Mouse (Mus musculus): ENCODE results near the gene Fchsd2.

Gene Fchsd2

DNA sequence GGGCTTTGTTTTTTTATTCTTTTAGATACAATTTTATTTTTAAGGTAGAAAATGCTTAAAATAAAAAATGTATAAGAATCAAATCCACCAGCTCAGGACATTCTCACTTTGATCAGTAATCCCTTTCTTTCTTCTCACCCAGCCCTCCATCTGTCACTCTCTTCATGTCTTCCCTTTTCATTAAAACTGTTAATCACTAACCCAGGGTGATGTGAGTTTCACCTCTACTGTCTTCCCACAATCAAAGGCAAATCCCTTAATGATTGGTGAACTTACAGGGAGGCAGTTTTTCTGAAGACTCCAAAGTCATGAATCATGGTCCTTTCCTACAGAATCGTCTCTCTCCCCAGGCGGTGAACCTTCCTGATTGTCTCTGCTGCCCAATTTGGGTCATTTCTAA, 124.1 kb downstream of the Fchsd2 start:
- no peak for DNase-seq

DNA sequence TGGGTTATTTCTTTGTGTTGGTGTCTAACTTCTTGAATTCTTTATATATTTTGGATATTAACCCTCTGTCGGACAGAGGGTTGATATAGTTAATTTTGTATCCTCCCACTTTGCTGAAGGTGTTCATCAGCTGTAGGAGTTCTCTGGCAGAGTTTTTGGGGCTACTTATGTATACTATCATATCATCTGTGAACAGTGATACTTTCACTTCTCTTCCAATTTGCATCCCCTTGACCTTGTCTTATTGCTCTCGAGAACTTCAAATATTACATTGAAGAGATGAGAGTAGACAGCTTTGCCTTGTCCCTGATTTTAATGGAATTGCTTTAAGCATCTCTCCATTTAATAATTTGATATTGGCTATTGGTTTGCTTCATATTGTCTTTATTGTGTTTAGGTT, 130.8 kb downstream of the Fchsd2 start:
- no peak for DNase-seq

DNA sequence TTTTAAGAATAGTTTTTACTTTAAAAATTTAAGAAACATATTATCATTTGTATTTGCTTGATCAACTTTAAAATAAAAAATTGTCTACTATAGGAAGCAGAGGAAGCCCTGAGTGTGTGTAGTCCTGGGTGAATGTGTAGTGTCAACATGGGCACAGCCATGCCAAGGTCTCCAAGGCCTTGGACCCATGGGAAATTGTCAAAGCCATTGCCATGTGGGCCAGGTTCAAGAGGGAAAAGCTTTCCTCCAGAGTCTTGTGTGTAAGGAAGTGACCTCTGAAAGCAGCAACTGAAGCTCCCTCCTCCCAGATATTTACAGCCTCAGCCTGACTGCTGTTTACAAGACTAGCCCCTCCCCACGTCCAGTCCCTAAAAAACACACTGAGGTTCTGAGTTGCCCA, 136.7 kb downstream of the Fchsd2 start:
- no peak for DNase-seq

DNA sequence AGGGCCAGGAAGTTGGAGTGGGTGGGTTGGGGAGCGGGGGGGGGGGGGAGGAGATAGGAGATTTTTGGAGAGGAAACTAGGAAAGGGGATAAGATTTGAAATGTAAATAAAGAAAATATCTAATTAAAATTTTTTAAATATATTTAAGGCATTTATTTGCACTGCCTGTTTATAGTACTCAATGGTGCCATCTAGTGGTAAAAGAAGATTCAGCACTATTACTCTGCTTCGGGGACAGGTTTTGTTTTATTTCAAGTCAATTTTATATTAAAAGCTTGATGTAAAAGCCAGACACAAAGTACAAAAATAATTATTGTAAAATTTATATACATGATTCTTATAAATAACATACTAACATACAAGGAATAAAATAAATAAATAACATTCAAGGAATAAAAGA, 138.8 kb downstream of the Fchsd2 start:
- no peak for DNase-seq

DNA sequence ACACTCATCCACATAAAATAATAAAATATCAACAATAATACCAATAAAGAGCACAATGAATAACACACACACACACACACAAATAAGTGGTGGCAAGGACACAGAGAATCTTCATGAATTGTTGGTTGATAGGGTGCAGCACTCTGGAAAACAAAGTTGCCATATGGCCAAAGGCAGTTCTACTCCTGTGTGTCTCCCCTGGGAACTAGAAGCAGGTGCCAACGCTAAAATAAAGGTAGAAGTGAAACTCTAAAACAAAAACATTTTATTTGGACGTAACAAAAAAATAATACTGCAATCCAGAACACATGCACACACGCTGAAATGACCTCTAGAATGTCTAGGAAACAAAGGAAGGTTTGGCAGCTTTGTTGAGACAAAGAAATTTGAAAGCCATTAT, 140.1 kb downstream of the Fchsd2 start:
- DNase-seq = no peak

DNA sequence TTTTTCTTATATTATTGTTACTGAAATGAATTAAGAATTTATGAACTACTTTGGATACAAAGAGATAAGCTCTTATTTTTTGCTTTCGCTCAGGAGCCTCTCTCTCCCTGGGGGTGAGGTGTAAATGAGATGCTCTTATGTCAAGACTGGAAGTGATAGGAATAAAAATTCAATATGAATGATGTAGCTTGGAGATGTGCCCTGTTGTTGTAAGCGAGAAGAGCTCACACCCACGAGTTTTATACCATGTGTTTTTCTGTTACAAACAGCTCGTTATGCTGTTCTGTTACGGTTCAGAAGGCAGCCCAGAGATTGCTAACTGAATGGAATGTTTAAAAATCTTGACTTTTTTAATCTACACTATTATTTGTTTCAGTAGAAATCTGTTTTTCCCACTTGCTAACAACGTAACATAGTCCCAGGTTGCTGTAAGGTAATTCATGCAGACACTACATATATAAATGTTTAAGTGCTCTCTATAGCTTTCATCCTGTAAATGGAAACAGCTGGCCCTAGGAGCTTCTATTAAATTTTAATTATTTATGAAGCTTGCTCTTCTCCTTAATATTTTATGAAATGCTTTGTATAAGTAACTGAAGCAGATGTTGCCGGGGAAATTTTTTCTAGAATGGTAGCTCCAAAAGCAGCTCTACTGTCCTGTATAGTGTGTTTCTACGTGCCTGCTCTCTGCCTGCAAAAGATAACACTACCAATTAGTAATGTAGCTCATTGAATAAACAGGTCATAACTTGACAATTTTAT, 144.2 kb downstream of the Fchsd2 start:
- no peak for DNase-seq

DNA sequence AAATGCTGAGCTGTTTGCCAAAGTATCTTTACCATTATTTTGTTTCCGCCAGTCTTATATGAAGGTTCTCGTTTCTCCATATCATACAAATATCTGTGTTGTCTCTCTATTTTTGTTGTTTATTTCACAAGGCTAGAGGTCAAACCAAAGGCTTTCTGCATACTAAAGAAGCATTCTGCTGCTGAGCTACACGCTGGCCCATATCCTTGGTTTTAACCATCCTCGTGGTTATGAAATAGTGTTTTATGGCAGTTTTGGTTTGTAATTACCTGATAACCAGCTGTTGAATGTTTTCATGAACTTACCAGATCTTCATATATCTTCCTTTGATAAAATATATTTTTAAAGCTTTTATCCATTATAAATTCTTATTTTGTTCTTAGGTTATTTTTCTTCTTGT, 156.1 kb downstream of the Fchsd2 start:
- no peak for DNase-seq

DNA sequence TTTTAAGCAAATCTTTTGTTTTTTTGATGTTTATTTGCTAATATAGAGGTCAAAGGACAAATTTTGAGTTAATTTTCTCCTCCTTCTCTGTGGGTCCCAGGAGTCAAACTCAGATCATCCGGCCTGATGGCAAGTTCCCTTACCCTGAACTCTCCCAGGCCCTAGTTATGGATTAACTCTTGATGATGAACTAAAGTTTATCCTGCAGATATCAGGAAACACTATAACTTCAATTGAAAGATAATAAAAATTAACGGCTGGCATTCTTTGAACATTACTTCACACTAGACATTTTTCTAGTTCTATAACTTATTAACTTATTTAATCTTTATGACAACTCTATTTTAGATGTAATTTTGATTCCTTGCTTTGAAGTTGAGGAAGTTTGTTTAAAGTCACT, 156.5 kb downstream of the Fchsd2 start:
- DNase-seq = no peak

DNA sequence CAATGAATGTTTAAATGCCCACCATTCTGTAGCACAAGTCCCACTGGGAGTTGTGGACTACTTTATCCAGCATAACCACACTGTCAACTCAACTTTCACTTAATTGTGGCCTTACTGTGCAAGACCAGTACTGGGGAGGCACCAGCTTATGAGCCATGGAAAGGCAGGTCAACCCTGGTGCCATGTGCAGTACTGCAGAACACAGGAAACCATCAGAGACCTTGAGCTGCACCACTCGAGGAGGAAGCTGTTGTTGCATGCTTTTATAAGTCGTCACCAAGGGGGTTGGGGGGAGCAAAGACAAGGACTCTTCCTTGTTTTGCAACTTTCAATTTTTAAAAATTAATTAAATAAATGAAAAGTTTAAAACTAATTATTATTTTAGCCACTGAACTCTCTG, 160.4 kb downstream of the Fchsd2 start:
- DNase-seq = no peak

DNA sequence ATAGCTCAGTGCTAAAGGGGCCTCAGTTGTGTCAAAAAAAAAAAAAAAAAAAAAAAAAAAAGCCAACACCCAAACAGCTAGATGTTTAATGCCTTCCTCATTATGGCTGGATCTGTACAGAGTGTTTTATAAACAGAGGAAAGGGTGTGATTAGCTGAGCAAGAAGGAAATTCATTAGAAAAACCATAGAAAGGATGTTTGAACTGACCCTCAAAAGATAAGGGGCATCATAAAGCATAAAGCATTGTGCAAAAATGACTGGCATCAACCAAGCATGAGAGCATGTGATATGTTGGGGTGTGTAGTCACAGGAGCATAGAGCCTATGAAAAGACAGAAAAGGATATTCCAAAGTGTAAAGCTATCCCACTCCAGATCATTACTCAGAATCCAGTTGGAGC, 165.8 kb downstream of the Fchsd2 start:
- no peak for DNase-seq

DNA sequence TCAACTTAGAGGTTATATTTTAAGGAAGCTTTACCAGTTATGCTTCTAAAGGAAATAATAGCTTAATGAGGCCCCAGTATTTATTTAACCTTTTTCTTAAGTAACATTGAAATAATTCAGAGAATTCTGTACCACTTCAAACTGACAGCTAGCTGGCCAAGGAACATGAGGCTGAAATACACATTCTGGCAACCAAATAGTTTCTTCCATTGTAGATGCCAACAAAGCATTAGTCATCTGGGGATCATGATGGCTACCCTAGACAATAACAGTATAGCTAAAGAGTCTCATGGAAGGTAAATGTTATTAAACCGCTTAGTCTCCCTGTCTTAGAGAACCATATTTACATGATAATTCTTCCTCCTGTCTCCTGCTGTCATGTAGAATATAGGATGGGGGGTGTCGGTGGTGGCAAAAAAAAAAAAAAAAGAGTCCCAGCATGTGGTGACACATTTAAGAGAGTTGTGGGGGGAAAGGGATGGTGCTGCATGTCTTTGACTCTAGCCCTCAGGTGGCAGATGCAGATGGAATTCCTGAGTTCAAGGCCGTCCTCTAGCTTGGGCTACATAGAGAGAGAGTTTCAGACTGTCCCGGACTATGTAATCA, 169.4 kb downstream of the Fchsd2 start:
- no peak for DNase-seq

DNA sequence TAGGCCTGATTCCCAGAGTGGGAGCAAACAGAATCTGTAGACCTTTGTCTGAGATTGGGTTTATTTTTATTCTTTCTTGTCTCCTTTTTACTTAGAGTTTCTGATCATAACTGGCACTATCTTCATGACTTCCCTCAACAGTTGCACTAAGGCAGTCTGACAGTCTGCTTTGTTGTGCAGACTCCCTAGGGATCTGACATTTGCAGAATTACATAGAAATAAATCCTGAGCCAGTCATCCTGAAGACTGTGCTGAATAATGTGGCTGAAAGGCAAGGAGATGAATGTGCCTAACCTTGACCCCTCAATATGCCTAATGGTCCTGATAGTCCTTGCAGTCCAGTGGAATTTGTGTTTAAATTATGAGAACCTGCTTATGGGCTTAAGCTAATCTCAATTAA, 170.8 kb downstream of the Fchsd2 start:
- DNase-seq = no peak

DNA sequence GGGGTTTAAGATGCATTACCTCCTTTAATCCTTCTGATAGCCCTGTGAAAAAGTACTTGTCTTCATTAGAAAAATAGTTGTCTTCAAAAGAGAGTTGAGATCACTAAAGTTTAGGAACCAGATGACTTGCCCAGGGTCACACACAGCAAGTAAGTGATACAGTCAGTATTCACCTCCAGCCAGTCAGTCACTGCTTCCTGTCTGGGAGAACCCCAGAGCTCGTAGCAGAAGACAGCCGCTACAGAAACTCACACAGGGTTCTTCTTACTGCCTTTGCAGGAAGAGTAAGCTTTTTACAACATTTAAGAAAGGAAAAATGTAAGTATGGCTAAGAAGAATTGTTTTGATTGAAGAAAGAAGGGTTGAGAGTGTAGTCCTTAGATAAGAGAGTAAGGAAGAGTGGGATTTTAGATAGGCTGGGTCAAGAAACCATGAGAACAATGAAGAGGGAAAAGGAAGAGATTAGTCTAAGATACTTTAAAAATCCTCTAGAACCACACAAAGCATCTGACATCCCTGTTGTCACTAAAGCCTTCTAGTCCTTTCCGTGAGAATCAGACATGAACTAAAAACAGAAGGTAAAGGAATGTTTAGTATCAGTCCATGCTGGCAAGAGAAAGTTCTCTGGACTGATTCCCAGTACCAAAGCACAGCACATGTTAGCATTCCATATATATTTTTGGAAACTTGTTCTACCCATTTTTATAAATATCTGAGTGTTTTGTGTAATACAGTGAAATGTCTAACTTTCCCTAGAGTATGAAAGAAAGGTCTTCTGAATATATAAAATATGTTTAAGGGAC, 175.0 kb downstream of the Fchsd2 start:
- no peak for DNase-seq

DNA sequence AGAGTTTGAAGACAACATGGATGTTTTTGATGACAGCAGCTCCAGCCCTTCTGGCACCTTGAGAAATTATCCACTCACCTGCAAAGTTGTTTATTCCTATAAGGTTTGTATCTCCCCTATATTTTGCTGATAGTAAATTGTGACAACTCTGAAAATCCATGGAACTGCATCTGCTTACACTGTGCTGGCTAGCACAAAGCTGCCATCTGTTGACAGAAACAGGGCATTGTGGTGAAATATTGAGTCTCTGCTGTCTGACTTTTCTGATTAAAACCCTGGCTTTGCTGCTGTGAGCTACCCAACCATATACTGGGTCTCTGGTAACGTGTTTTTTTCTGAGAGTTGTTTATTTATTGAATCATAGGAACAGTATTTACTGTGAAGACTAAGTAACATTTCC, 178.9 kb downstream of the Fchsd2 start:
- no peak for DNase-seq

DNA sequence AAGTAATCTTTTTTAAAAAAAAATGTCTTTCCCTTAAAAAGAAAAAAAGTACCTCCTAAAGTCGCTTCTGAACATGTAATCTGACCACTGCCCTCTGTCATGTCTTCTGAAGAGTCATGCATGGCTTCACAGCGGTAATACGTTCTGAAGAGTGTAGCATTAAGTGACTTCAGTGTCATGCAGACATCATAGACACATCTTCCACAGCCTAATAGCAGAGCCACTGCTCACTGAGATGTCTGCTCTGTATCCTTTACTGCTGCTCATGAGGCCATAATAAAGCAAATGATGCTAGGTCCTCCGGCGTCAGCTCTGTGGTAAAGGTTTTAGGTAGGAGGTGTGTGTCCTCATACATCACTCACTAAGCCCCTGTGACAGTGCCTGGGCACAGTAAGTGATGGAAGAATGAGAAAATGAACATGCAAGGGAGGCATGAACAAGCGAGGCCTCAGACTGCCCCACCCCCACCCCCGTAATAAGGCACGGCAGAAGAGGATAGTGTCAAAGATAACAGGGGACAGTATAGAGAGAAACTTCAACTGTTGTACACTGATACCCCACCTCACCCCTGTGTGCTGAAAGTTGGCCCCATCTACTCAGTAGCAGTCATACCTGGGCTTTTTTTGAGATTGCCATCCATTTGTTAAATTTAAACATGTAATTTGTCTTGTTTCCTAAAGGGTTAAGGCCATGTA, 179.9 kb downstream of the Fchsd2 start:
- no peak for DNase-seq

DNA sequence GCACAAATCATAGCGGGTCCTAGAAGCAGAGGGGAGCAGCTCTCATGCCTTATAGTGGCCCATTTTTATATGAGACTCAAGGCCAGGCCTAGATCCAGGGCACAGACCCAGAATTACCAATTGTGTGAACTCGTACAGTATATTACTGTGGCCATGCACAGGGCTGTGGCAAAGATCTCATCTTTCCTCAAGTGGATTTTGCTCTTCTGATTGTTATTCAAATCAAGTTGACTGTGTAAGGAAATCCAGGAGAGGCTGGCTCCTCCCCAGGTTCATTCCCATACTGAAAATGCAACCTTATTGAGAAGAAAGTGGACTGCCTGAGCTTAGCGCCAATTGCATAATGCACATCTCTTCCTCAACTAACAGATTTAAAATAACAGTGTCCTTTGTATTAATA, 190.1 kb downstream of the Fchsd2 start:
- DNase-seq = no peak

DNA sequence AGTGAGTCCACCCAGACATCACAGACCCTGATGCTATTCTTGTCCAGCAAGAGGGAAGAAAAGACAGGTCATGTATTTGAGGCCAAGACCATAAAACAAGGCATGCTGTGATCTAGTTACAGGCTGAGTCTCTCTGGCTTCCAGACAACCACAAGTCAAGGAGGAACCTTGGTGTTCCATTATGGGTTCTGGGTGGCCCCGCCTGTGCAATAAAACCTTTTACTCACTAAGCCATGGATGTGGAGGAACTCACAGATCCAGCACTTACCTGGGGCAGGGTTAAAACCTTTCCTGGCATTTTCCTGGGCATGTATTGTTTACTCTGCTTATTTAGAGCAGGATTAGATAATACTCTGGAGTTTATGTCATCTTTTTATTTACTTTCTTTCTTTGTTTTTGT, 191.8 kb downstream of the Fchsd2 start:
- no peak for DNase-seq

DNA sequence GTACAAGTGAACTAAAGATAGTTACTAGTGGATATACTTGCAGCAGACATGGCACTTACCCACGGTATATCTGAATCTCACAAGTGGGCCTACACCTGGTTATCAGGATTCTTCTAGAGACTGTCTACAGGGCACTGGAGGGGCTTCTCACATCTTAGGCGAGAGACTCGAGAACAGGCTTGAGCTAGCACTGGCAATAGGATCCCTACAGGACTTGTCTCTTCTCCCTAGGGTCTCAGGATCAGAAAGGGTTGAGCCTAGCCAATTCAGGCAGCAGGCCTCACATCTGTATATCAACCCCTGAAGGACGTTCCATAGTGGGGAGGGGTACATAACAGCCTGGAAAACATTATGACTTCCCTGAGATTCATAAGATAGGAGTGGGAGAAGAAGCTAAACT, 194.2 kb downstream of the Fchsd2 start:
- no peak for DNase-seq

DNA sequence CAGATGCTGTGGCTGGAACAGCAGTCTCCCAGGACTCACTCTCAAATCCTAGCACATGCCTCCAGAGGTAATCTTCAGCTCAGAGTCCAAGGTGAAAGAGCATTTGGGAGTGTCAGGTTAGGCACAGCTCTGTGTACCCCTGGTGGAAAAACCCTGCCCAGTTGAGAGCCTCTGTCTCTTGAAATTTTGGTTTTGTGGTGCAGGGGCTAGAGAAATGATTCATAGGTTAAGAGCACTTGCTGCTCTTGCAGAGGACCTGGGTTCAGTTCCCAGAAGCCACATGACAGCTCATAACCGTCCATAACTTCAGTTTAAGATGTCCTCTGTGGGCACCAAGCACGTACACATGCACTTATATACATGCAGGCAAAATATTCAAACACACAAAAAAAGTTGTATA, 195.2 kb downstream of the Fchsd2 start:
- no peak for DNase-seq

DNA sequence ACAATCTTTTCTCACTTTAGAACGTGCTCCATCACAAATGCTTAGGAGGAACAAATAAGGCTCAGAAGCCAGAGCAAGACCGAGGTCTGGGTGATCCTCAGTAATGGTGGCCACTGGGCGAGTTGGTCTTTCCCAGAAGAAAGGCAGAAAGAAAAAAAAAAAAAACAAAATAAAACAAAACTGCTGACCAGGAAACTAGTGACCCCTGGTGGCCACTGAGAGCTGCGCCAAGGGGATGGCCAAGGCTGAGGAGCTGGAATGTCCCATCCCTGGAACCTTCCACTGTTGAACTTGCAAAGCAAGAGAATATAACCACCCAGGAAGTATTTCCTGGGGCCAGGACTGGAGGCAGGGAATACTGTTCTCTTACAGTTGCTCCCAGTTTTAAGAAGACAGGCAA, 195.8 kb downstream of the Fchsd2 start:
- peak; percentile 32 for DNase-seq

DNA sequence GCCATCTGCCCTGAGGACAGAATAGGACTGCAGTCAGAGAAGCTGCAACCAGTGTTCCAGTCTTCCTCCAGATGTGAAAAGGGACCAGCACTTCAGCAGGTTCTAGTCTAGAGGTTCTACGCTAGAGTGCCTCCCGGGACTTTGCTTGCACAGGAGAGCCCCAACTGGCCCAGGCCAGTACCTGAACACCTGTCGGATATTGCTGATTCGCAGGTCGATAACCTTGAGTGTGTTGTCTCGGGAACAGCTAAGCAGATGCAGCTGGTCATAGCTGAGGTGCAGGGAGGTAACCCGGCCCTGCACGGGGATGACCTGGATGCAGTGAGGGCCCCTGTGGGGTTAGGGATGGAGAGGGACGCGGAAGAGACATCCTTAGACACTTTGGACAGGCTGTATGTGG, 197.7 kb downstream of the Fchsd2 start:
- DNase-seq = peak; percentile 11

DNA sequence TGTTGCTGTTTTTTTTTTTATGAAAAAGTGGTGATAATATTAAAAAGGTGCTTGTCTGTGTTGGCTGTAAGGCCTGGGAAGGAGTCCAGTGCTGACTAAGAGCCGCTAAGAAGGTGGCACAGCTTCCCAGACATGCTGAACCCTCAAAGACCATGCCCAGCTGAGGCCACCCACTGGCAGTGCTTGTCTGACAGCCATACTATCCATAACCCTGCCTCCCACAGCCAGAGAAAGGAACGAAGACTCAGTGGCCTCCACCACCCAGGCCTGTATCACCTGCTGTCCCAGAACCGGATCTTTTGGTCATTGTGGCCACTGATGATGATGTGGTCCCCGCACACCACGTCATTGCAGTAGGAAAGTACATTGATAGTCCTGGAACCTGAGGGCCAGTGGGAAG, 198.5 kb downstream of the Fchsd2 start:
- no peak for DNase-seq

DNA sequence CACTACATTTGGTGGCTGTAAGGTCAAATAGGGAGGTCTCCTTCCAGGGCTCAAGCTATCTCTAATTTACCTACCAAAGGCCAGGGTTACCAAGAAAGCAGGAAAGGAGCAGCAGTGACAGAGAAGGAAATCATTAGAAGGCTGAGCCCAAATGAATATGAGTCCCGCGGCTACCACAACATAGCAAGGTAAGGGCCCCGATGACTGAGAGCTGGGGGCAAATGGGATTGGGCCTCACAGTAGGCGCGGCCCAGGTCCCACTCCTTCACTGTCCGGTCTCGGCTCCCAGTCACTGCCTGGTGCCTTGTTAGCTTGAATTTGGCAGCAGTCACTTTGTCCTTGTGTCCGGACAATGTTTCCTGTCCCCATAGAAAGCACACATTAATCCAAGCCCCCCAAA, 199.0 kb downstream of the Fchsd2 start:
- DNase-seq = no peak

DNA sequence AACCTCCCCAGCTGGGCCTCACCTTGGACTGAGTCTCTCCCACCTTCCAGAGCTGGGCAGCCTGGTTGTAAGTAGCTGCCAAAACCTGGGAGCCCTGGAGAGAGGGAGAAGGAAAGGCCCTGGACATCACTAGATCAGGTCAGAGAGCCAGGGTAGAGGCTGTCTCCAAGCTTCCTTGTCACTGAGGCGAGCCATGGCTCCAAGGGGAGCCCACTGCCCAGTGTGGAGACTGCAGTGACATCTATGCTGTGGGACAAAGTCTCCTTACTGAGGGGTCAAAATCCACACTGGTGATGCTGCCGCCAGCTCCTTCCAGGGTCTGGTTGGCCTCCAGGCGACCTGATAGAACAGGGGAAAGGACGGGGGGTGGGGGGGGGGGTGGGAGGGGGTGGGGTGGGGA, 199.4 kb downstream of the Fchsd2 start:
- peak; percentile 10 for DNase-seq
